Mouse (Mus musculus): ENCODE data around the gene Tent5d.

The Tent5d gene

GRCm38 (mm10) chrX:107792290-107792689 lies at the start of gene Tent5d:
Gene Tent5d (plus strand): TSS chrX:107792590.
- no peak for DNase-seq

DNA sequence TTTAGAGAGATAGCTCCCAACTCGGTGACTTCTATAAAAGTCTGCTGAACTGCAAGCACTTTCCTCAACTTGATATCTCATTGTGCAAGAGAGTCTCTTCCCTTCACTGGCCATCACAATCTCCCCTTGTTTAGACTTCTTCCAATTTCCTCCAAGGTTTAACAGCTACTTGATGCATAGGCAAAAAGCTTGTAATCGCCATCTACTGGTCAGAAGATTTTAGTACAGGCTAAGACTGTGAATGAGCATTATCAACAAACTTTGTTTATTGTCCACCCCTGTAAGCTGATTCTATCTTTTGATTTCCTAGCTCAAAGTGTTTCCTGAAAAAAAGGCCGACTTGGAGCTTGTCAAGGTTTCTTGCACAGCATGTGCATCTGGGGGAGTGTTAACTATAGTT lies 24.5 kb upstream of the Tent5d start:
- no peak for DNase-seq

GRCm38 (mm10) chrX:107790136-107790535 lies 2.3 kb upstream of the Tent5d start:
- DNase-seq = no peak

GRCm38 (mm10) chrX:107790750-107791493 lies 1.5 kb upstream of the Tent5d start:
- no peak for DNase-seq

GRCm38 (mm10) chrX:107795785-107796184 lies 3.4 kb downstream of the Tent5d start:
- DNase-seq = no peak

DNA sequence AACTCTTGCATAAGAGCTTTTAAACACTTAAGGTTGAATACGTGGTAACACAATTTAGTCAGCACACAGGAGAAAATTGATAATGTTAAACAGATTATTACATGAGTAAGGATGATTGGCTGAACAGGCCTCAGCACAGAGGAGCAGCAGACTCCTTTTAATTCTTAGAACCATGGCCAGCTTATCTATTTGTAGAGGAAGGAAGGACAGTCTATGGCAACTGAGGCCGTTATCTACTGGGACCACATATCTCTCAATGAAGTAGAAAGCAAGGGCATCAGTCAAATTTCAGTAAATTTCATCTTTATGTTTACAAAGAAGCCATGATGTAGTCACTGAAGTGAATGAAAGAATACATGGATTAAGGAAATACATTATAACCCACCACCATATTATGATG lies 4.5 kb downstream of the Tent5d start:
- no peak for DNase-seq

DNA sequence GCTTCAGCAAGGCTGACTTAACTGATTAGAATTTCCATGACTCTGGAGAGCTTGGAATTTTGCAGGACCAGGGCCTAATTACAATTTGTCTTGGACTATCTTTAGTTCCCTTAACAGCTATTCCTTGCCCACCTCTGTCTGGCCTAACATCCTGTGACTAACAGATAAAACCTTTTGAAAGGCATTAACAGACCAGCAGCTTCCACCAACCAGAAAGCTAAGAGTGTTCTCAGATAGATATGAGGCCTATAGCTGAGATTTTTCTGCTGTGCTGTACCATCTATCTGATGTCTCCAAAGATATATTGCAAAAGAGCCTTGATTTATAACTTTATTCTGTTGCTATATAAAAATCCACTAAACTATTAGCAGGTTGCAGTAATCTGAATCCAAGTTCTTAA lies 19.7 kb downstream of the Tent5d start:
- no peak for DNase-seq

GRCm38 (mm10) chrX:107815502-107816217 lies 23.3 kb downstream of the Tent5d start:
- no peak for DNase-seq

GRCm38 (mm10) chrX:107816218-107816554 lies 23.8 kb downstream of the Tent5d start, which contains the start of gene 2610002M06Rik:
Gene 2610002M06Rik (minus strand): TSS chrX:107816334.
- DNase-seq = peak; percentile 88

- no peak for DNase-seq
These were observed 24.3 kb downstream of the Tent5d start for GRCm38 (mm10) chrX:107816726-107817125.

GRCm38 (mm10) chrX:107858165-107858564 lies 65.8 kb downstream of the Tent5d start:
- no peak for DNase-seq

Measured in thymus, postnatal 14 days (tissue).